Mouse (Mus musculus): ENCODE measurements around the gene Yipf2. TPM values are rescaled to one million over a fixed set of nuclear protein-coding genes. Genes with fewer than 3 reads are reported as not detected.

Gene Yipf2
- polyA plus RNA-seq (2015; fragmentation: Nextera tagmentation; extraction: Ambion mirVana): 21.2 and 24.7 TPM in 2 replicates

GRCm38 (mm10) chr9:21592703-21593121 is at the start of gene Yipf2, which contains the start of gene Timm29:
TSS of gene Yipf2 (minus strand) at chr9:21592828.
TSS of gene Timm29 (plus strand) at chr9:21592722.

GRCm38 (mm10) chr9:21615617-21616231 is 23.1 kb upstream of the Yipf2 start, which contains the start of gene Smarca4:
TSS of gene Smarca4 (plus strand) at chr9:21616169.

GRCm38 (mm10) chr9:21546789-21547074 is 45.9 kb downstream of the Yipf2 start, which contains the start of gene Carm1:
TSS of gene Carm1 (plus strand) at chr9:21546894.

MicroRNAs encoded within 50 kb of the gene (microRNA counts, 519-probe panel; counts per million panel counts)
- not detected for microRNA mmu-miR-1946b

Small RNA genes lying within 50 kb of the gene (microRNA-seq; reads per million reads assigned to microRNA genes)
- gene Mir1946b: not detected

Other genes with a start within 250 kb of the Yipf2 start
- gene Ilf3, start 225.0 kb downstream of the Yipf2 start, polyA plus RNA-seq (2015; fragmentation: Nextera tagmentation; extraction: Ambion mirVana): 52.5 and 56.4 TPM in 2 replicates
- gene Qtrt1, start 181.0 kb downstream of the Yipf2 start, polyA plus RNA-seq (2015; fragmentation: Nextera tagmentation; extraction: Ambion mirVana): 27.3 and 30.2 TPM in 2 replicates
- gene Dnm2, start 167.9 kb downstream of the Yipf2 start, polyA plus RNA-seq (2015; fragmentation: Nextera tagmentation; extraction: Ambion mirVana): 75.4 and 77.2 TPM in 2 replicates
- gene Tmed1, start 82.6 kb downstream of the Yipf2 start, polyA plus RNA-seq (2015; fragmentation: Nextera tagmentation; extraction: Ambion mirVana): 56.2 and 65.9 TPM in 2 replicates
- gene AB124611, start 66.7 kb downstream of the Yipf2 start, polyA plus RNA-seq (2015; fragmentation: Nextera tagmentation; extraction: Ambion mirVana): 3.1 and 10.4 TPM in 2 replicates
- gene Carm1, start 45.9 kb downstream of the Yipf2 start, polyA plus RNA-seq (2015; fragmentation: Nextera tagmentation; extraction: Ambion mirVana): 16.1 and 18.9 TPM in 2 replicates
- gene Timm29, start 106 bp downstream of the Yipf2 start, polyA plus RNA-seq (2015; fragmentation: Nextera tagmentation; extraction: Ambion mirVana): 15.3 and 15.4 TPM in 2 replicates
- gene Smarca4, start 23.3 kb upstream of the Yipf2 start, polyA plus RNA-seq (2015; fragmentation: Nextera tagmentation; extraction: Ambion mirVana): 31.6 and 32.3 TPM in 2 replicates
- 73.5 and 118 TPM in 2 replicates for gene Ldlr, start 130.7 kb upstream of the Yipf2 start, polyA plus RNA-seq (2015; fragmentation: Nextera tagmentation; extraction: Ambion mirVana)
- 19.5 and 26.9 TPM in 2 replicates for gene Spc24, start 167.5 kb upstream of the Yipf2 start, polyA plus RNA-seq (2015; fragmentation: Nextera tagmentation; extraction: Ambion mirVana)
- gene Kank2, start 205.9 kb upstream of the Yipf2 start, polyA plus RNA-seq (2015; fragmentation: Nextera tagmentation; extraction: Ambion mirVana): 25.4 and 28.8 TPM in 2 replicates
- gene Angptl8, start 242.7 kb upstream of the Yipf2 start, polyA plus RNA-seq (2015; fragmentation: Nextera tagmentation; extraction: Ambion mirVana): 0.44 and 0.45 TPM in 2 replicates

Measured in urinary bladder, postnatal 0 days (tissue).